Mouse (Mus musculus) liver, postnatal 0 days (tissue): ENCODE data around the gene Ces1d.

Experiments used
- CTCF ChIP-seq: sonication (generic); IDR thresholded peaks from 2 replicates; pipeline ENCODE4 v1.5.1; 2016; ENCODE audit warnings: antibody characterized with exemption, low read depth
- EP300 ChIP-seq: IDR thresholded peaks from 2 replicates; pipeline ENCODE4 v1.6.1; 2016; ENCODE audit warnings: antibody characterized with exemption, low read depth, mild to moderate bottlenecking

GRCm38 (mm10) chr8:93171846-93172590, 25.6 kb downstream of the Ces1d start:
- no peak for TF ChIP-seq CTCF
- no peak for TF ChIP-seq EP300
